Mouse (Mus musculus) kidney, postnatal 0 days (tissue): ENCODE results near the gene Ankfn1. TPM values are rescaled to one million over a fixed set of nuclear protein-coding genes. Genes with fewer than 3 reads are reported as not detected.

Source experiments
- ATAC-seq: fragments of 200-750 bp; cut with Nextera tagmentation; replicated peaks from 2 replicates; pipeline ENCODE4 v1.8.0; 2017; ENCODE audit warnings: low read depth, moderate number of reproducible peaks, moderate TSS enrichment, moderate library complexity; ENCODE audit not compliant: low FRiP score
- DNase-seq: peaks from one replicate; pipeline ENCODE4 v3.0.0-alpha.2; 2016; ENCODE audit warnings: low spot score
- H3K27ac ChIP-seq: fragments of 300-500 bp; sonication (generic); 2 replicates; pipeline ENCODE4 v1.5.1; 2014; ENCODE audit warnings: mild to moderate bottlenecking
- H3K27me3 ChIP-seq: fragments of 300-500 bp; sonication (generic); 2 replicates; pipeline ENCODE4 v1.6.1; 2014; ENCODE audit warnings: low read length, mixed read lengths; ENCODE audit not compliant: insufficient read depth
- H3K36me3 ChIP-seq: fragments of 300-500 bp; sonication (generic); 2 replicates; pipeline ENCODE4 v1.6.1; 2014; ENCODE audit warnings: low read length, mixed read lengths; ENCODE audit not compliant: insufficient read depth
- H3K4me1 ChIP-seq: fragments of 300-500 bp; sonication (generic); replicated peaks from 2 replicates; pipeline ENCODE4 v1.6.1; 2014; ENCODE audit warnings: antibody characterized with exemption, low read length, mixed read lengths; ENCODE audit not compliant: insufficient read depth
- H3K4me2 ChIP-seq: fragments of 300-500 bp; sonication (generic); 2 replicates; pipeline ENCODE4 v1.6.1; 2014; ENCODE audit warnings: mild to moderate bottlenecking, low read length, moderate library complexity, mixed read lengths
- H3K4me3 ChIP-seq: fragments of 300-500 bp; sonication (generic); replicated peaks from 2 replicates; pipeline ENCODE4 v1.5.1; 2014; ENCODE audit warnings: low read depth, low read length
- H3K9ac ChIP-seq: fragments of 300-500 bp; sonication (generic); 2 replicates; pipeline ENCODE4 v1.6.1; 2014; ENCODE audit warnings: low read depth, low read length
- H3K9me3 ChIP-seq: fragments of 300-500 bp; sonication (generic); replicated peaks from 2 replicates; pipeline ENCODE4 v1.6.1; 2016; ENCODE audit warnings: low read length, inconsistent platforms, mixed read lengths
- CTCF ChIP-seq: IDR thresholded peaks from 2 replicates; pipeline ENCODE4 v1.5.1; 2016; ENCODE audit warnings: antibody characterized with exemption, low read depth, mild to moderate bottlenecking, moderate library complexity
- WGBS: fragments of 180-500 bp; shearing (Covaris S2); extraction: QIAGEN DNeasy Blood & Tissue Kit; methylation state at CpG from one replicate; pipeline ENCODE4 v1.1.7; 2014; 5-methylcytosine and 5-hydroxymethylcytosine counted together
- polyA plus RNA-seq: library from polyadenylated mRNA; unstranded; fragments of >200 nt; fragmentation: Nextera tagmentation; extraction: Ambion mirVana; gene quantifications from 2 replicates; pipeline ENCODE4 v1.2.1, GENCODE M21; 2015

Gene Ankfn1
- polyA plus RNA-seq, 1 experiment from 2014 or later: 0.25 TPM

GRCm38 (mm10) chr11:89623698-89624445 lies 153.6 kb downstream of the Ankfn1 start:
- Histone ChIP-seq H3K27ac (no peak overlapping the region), H3K36me3 (no peaks in the 10 kb centered on the region), H3K9ac (no peak overlapping the region), H3K27me3 (no peaks in the 10 kb centered on the region), H3K9me3 (no peaks in the 10 kb centered on the region), H3K4me1 (no peaks in the 10 kb centered on the region), H3K4me3 (no peak overlapping the region), H3K4me2 (no peak overlapping the region)
- TF ChIP-seq CTCF: no peak
- DNase-seq: peak; percentile 15
- ATAC-seq: no peak
- WGBS: 60% methylated on average over 13 of the region's 13 CpGs

DNA sequence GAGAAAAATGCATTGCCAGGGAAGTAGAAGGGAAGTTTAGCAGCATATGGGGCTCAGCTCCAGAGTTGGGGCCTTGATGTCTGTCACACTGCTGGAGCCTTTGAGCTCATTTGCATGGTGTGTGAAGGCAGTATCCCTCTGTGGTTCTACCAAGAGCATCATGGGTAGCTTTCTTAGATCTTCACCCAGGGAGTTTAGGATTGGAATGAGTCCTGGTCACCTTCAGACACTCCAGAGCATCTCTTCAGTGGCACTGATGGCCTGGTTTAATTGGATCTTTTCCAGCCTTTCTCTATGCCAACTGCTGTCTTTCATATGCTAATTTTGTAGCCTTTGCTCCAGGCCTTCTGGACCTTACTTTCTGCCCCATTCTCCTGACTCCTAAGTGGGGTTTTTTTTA lies 157.5 kb downstream of the Ankfn1 start:
- no peak overlapping the region for H3K4me3 ChIP-seq
- no peaks in the 10 kb centered on the region for H3K27me3 ChIP-seq
- no peak overlapping the region for H3K4me2 ChIP-seq
- ATAC-seq (no peak), DNase-seq (no peak)
- H3K27ac ChIP-seq: no peak overlapping the region
- TF ChIP-seq CTCF: no peak
- H3K9ac ChIP-seq: no peak overlapping the region
- no peaks in the 10 kb centered on the region for H3K4me1 ChIP-seq
- no peaks in the 10 kb centered on the region for H3K9me3 ChIP-seq
- no peaks in the 10 kb centered on the region for H3K36me3 ChIP-seq

- Histone ChIP-seq H3K9me3 (no peaks in the 10 kb centered on the region), H3K4me2 (no peak overlapping the region), H3K9ac (no peak overlapping the region), H3K36me3 (no peaks in the 10 kb centered on the region), H3K27me3 (no peaks in the 10 kb centered on the region), H3K27ac (no peak overlapping the region), H3K4me1 (no peaks in the 10 kb centered on the region), H3K4me3 (no peak overlapping the region)
- no peak for TF ChIP-seq CTCF
- WGBS: 79% methylated on average over 2 of the region's 2 CpGs
- ATAC-seq (no peak), DNase-seq (no peak)
Observed at GRCm38 (mm10) chr11:89615806-89616205, 161.6 kb downstream of the Ankfn1 start.

DNA sequence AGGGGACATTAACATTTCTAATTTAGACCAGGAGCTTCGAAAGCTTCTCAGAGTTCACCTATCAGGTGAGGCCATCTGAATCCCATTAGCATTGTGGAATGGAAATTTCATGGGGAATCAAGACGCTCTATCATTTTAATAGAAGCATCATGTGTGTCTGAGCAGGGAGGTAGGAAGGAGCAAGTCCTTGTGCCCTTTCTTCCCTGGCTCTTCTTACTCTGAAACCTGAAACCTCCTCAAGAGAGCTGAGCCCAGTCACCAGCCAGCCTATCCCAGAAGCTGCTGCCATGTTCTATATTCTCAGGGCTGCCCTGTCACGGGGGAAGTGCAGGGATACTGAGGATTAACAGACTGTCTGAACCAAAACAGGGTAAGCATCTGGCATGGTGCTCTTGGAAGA lies 165.9 kb downstream of the Ankfn1 start:
- Histone ChIP-seq H3K4me3 (no peak overlapping the region), H3K36me3 (no peaks in the 10 kb centered on the region), H3K9me3 (no peaks in the 10 kb centered on the region), H3K9ac (no peak overlapping the region), H3K4me2 (no peak overlapping the region), H3K27me3 (no peaks in the 10 kb centered on the region), H3K27ac (no peak overlapping the region), H3K4me1 (no peaks in the 10 kb centered on the region)
- no peak for TF ChIP-seq CTCF
- DNase-seq (no peak), ATAC-seq (no peak)
- WGBS: 54% methylated on average over 3 of the region's 3 CpGs

DNA sequence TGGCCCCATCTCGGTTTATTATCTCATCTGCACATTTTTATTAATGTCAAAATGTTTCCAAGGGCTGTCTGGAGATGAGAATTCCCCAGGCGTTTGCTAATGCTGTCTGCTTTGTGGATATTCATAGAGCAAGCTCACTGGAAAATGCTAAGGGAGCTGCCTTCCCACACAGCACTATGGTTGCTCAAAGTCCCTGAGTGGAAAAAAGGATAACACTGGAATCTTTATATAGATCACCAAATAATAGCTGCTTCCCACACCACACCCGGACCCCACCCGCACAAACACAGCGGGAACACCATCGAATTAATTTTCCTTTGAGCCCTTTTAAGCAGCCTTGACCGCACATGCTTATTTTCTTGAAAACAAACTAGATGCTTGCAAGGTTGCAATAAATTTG lies 169.4 kb downstream of the Ankfn1 start:
- H3K36me3 ChIP-seq: no peaks in the 10 kb centered on the region

GRCm38 (mm10) chr11:89607270-89607669 lies 170.2 kb downstream of the Ankfn1 start:
- Histone ChIP-seq H3K4me1 (no peaks in the 10 kb centered on the region), H3K9me3 (no peaks in the 10 kb centered on the region), H3K4me2 (no peak overlapping the region), H3K36me3 (no peaks in the 10 kb centered on the region), H3K9ac (no peak overlapping the region), H3K27me3 (no peaks in the 10 kb centered on the region), H3K27ac (no peak overlapping the region), H3K4me3 (no peak overlapping the region)
- no peak for ATAC-seq
- 64% methylated on average over 3 of the region's 3 CpGs for WGBS
- no peak for DNase-seq
- no peak for TF ChIP-seq CTCF

More for the DNA sequence above, 169.4 kb downstream of the Ankfn1 start:
- Histone ChIP-seq H3K4me3 (no peak overlapping the region), H3K27ac (no peak overlapping the region), H3K4me1 (no peaks in the 10 kb centered on the region), H3K9ac (no peak overlapping the region), H3K27me3 (no peaks in the 10 kb centered on the region), H3K4me2 (no peak overlapping the region), H3K9me3 (no peaks in the 10 kb centered on the region)
- WGBS: 75% methylated on average over 7 of the region's 7 CpGs
- TF ChIP-seq CTCF: no peak
- DNase-seq (no peak), ATAC-seq (no peak)

DNA sequence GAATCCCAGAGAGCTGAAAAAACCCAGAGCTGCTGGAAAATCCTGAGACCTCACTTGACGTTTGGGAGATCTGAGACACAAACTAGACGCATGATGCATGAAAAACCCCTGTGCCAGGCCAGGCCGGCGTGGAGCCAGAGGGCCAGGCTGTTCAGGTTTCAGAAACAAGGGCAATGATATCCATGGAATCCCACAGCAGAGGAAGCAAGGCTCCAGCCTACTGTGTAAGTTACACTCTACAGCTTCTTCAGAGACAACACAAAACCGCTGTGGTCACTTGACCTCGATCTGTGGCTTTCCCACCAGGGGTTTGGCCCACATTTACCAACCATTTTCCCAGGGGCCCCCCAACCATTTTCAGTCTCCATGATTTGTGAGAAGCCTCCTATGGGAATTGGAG lies 171.1 kb downstream of the Ankfn1 start:
- Histone ChIP-seq H3K4me1 (no peaks in the 10 kb centered on the region), H3K9ac (no peak overlapping the region), H3K27ac (no peak overlapping the region), H3K27me3 (no peaks in the 10 kb centered on the region), H3K36me3 (no peaks in the 10 kb centered on the region), H3K9me3 (no peaks in the 10 kb centered on the region), H3K4me3 (no peak overlapping the region), H3K4me2 (no peak overlapping the region)
- DNase-seq (peak; percentile 52), ATAC-seq (no peak)
- 52% methylated on average over 6 of the region's 6 CpGs for WGBS
- TF ChIP-seq CTCF: no peak
